Mouse (Mus musculus) MEL (cell line): ENCODE data around the gene Bscl2. TPM values are rescaled to one million over a fixed set of nuclear protein-coding genes. Genes with fewer than 3 reads are reported as not detected.

Experiments used
- DNase-seq: peaks from one replicate; pipeline ENCODE4 v3.0.0; 2011; ENCODE audit warnings: low read depth, low spot score
- H3K27ac ChIP-seq: 2 replicates; pipeline ENCODE4 v1.5.1; 2012; ENCODE audit warnings: low read depth, mild to moderate bottlenecking, control low read depth, low read length, moderate library complexity; ENCODE audit not compliant: control insufficient read depth
- H3K27me3 ChIP-seq, 2 experiments: fragments of 150-350 bp in 1 of 2; sonication (generic) in 1 of 2; 2 replicates each; pipeline ENCODE4 v1.6.1; 2012; ENCODE audit warnings: low read length in 2 of 2, mild to moderate bottlenecking in 2 of 2, improper control_type of control experiment in 1 of 2, moderate library complexity in 1 of 2; ENCODE audit not compliant: insufficient read depth in 2 of 2, control insufficient read depth in 1 of 2
- H3K36me3 ChIP-seq, 2 experiments: 2 replicates each; pipeline ENCODE4 v1.6.1; 2012 to 2014; ENCODE audit warnings: low read length in 2 of 2, improper control_type of control experiment in 1 of 2, inconsistent platforms in 1 of 2, mild to moderate bottlenecking in 1 of 2; ENCODE audit not compliant: insufficient read depth in 2 of 2, control insufficient read depth in 1 of 2
- H3K4me1 ChIP-seq, 2 experiments: fragments of 150-350 bp in 1 of 2; sonication (generic) in 1 of 2; 2 replicates each; pipeline ENCODE4 v1.6.1; 2012; ENCODE audit warnings: low read length in 2 of 2, improper control_type of control experiment in 1 of 2, mild to moderate bottlenecking in 1 of 2; ENCODE audit not compliant: insufficient read depth in 2 of 2, control insufficient read depth in 1 of 2
- H3K4me3 ChIP-seq, 2 experiments: fragments of 150-350 bp in 1 of 2; sonication (generic) in 1 of 2; 2 replicates each; pipeline ENCODE4 v1.5.1; 2012; ENCODE audit warnings: low read depth in 2 of 2, low read length in 2 of 2, mild to moderate bottlenecking in 2 of 2, moderate library complexity in 2 of 2, control low read depth in 1 of 2, improper control_type of control experiment in 1 of 2; ENCODE audit not compliant: control insufficient read depth in 1 of 2, insufficient read depth in 1 of 2
- H3K79me2 ChIP-seq: 2 replicates; pipeline ENCODE4 v1.6.1; 2012; ENCODE audit warnings: mild to moderate bottlenecking, low read length, moderate library complexity; ENCODE audit not compliant: control insufficient read depth, poor library complexity, insufficient read depth
- H3K9ac ChIP-seq: 2 replicates; pipeline ENCODE4 v1.6.1; 2012; ENCODE audit warnings: low read depth, mild to moderate bottlenecking, control low read depth, low read length, moderate library complexity; ENCODE audit not compliant: control insufficient read depth, poor library complexity, severe bottlenecking
- H3K9me3 ChIP-seq: fragments of 150-350 bp; sonication (generic); replicated peaks from 2 replicates; pipeline ENCODE4 v1.6.1; 2012; ENCODE audit warnings: mild to moderate bottlenecking, low read length, improper control_type of control experiment, moderate library complexity; ENCODE audit not compliant: insufficient read depth
- BHLHE40 ChIP-seq: IDR thresholded peaks from 2 replicates; pipeline ENCODE4 v1.6.1; 2012; ENCODE audit warnings: low read depth, mild to moderate bottlenecking, inconsistent platforms, low read length, improper control_type of control experiment, borderline replicate concordance
- CHD1 ChIP-seq: IDR thresholded peaks from 2 replicates; pipeline ENCODE4 v1.6.1; 2012; ENCODE audit warnings: low read depth, mild to moderate bottlenecking, inconsistent platforms, low read length, improper control_type of control experiment
- CHD2 ChIP-seq: IDR thresholded peaks from 2 replicates; pipeline ENCODE4 v1.6.1; 2011; ENCODE audit warnings: low read length, improper control_type of control experiment
- CTCF ChIP-seq, 3 experiments: IDR thresholded peaks in 2 of 3; conservative IDR thresholded peaks in 1 of 3; 2 replicates each; pipeline ENCODE4 v1.5.1; 2011 to 2012; ENCODE audit warnings: low read length in 3 of 3, low read depth in 2 of 3, mild to moderate bottlenecking in 2 of 3, improper control_type of control experiment in 1 of 3, inconsistent platforms in 1 of 3, mixed read lengths in 1 of 3, moderate library complexity in 1 of 3; ENCODE audit not compliant: control insufficient read depth in 1 of 3, insufficient read depth in 1 of 3, poor library complexity in 1 of 3, severe bottlenecking in 1 of 3
- E2F4 ChIP-seq: IDR thresholded peaks from 2 replicates; pipeline ENCODE4 v1.6.1; 2011; ENCODE audit warnings: low read depth, low read length, improper control_type of control experiment, borderline replicate concordance
- ELF1 ChIP-seq: IDR thresholded peaks from 2 replicates; pipeline ENCODE4 v1.6.1; 2014; ENCODE audit warnings: low read depth, mild to moderate bottlenecking, inconsistent platforms, low read length, improper control_type of control experiment, moderate library complexity
- EP300 ChIP-seq, 2 experiments: IDR thresholded peaks; 2 replicates each; pipeline ENCODE4 v1.6.1; 2011; ENCODE audit warnings: improper control_type of control experiment in 2 of 2, low read length in 2 of 2, low read depth in 1 of 2, mild to moderate bottlenecking in 1 of 2
- ETS1 ChIP-seq: IDR thresholded peaks from 2 replicates; pipeline ENCODE4 v1.6.1; 2012; ENCODE audit warnings: low read depth, mild to moderate bottlenecking, inconsistent platforms, low read length, improper control_type of control experiment, moderate library complexity
- HCFC1 ChIP-seq: IDR thresholded peaks from 2 replicates; pipeline ENCODE4 v1.6.1; 2012; ENCODE audit warnings: low read depth, mild to moderate bottlenecking, inconsistent platforms, low read length, improper control_type of control experiment, moderate library complexity
- MAX ChIP-seq: IDR thresholded peaks from 2 replicates; pipeline ENCODE4 v1.6.1; 2011; ENCODE audit warnings: low read length, improper control_type of control experiment
- MXI1 ChIP-seq: IDR thresholded peaks from 2 replicates; pipeline ENCODE4 v1.6.1; 2011; ENCODE audit warnings: mild to moderate bottlenecking, low read depth, low read length, improper control_type of control experiment
- MYB ChIP-seq: IDR thresholded peaks from 2 replicates; pipeline ENCODE4 v1.6.1; 2011; ENCODE audit warnings: mild to moderate bottlenecking, low read depth, low read length, improper control_type of control experiment
- MYC ChIP-seq: IDR thresholded peaks from 2 replicates; pipeline ENCODE4 v1.6.1; 2011; ENCODE audit warnings: low read depth, mild to moderate bottlenecking, low read length, improper control_type of control experiment, moderate library complexity
- NELFE ChIP-seq: IDR thresholded peaks from 2 replicates; pipeline ENCODE4 v1.6.1; 2011; ENCODE audit warnings: low read depth, low read length, improper control_type of control experiment
- POLR2AphosphoS5 ChIP-seq: IDR thresholded peaks from 2 replicates; pipeline ENCODE4 v1.6.1; 2012; ENCODE audit warnings: low read depth, borderline replicate concordance, mild to moderate bottlenecking, inconsistent platforms, low read length, moderate library complexity, mixed read lengths
- RAD21 ChIP-seq: IDR thresholded peaks from 2 replicates; pipeline ENCODE4 v1.6.1; 2011; ENCODE audit warnings: mild to moderate bottlenecking, low read depth, low read length, improper control_type of control experiment
- RCOR1 ChIP-seq: IDR thresholded peaks from 2 replicates; pipeline ENCODE4 v1.6.1; 2012; ENCODE audit warnings: low read depth, mild to moderate bottlenecking, inconsistent platforms, low read length, improper control_type of control experiment
- SMC3 ChIP-seq: IDR thresholded peaks from 2 replicates; pipeline ENCODE4 v1.6.1; 2011; ENCODE audit warnings: low read depth, low read length, improper control_type of control experiment
- TBP ChIP-seq: IDR thresholded peaks from 2 replicates; pipeline ENCODE4 v1.8.0; 2011; ENCODE audit warnings: low read depth, low read length, improper control_type of control experiment
- UBTF ChIP-seq: IDR thresholded peaks from 2 replicates; pipeline ENCODE4 v1.6.1; 2012; ENCODE audit warnings: low read depth, mild to moderate bottlenecking, inconsistent platforms, low read length, improper control_type of control experiment, moderate library complexity, borderline replicate concordance; ENCODE audit not compliant: insufficient read depth
- USF2 ChIP-seq, 2 experiments: IDR thresholded peaks; 2 replicates each; pipeline ENCODE4 v1.6.1; 2011 to 2012; ENCODE audit warnings: improper control_type of control experiment in 2 of 2, low read length in 2 of 2, borderline replicate concordance in 1 of 2, inconsistent platforms in 1 of 2, low read depth in 1 of 2, mild to moderate bottlenecking in 1 of 2; ENCODE audit not compliant: insufficient read depth in 1 of 2
- ZNF384 ChIP-seq: IDR thresholded peaks from 2 replicates; pipeline ENCODE4 v1.6.1; 2012; ENCODE audit warnings: low read depth, mild to moderate bottlenecking, inconsistent platforms, low read length, improper control_type of control experiment
- polyA plus RNA-seq, 2 experiments: library from polyadenylated mRNA; stranded (reverse) in 1 of 2; unstranded in 1 of 2; fragments of >175 nt in 1 of 2; fragments of >200 nt in 1 of 2; gene quantifications; 2 replicates each; pipeline versions ENCODE4 v1.2.1 to v1.2.4; 2012; ENCODE audit warnings: low replicate concordance in 2 of 2, low read depth in 1 of 2; ENCODE audit not compliant: insufficient read length in 2 of 2, insufficient read depth in 1 of 2, missing spikeins in 1 of 2
- total RNA-seq: library from RNA; depleted of rRNA; stranded (reverse); fragments of 300-350 nt; gene quantifications from 2 replicates; pipeline ENCODE4 v1.2.3, GENCODE M21; 2012

Gene Bscl2
- total and polyA plus RNA-seq, 3 experiments, result 26.0 to 51.3 TPM; not detected in 1

- TF ChIP-seq ELF1, result peak; percentile 71
- peak; percentile 94 for TF ChIP-seq TBP
- no peak for TF ChIP-seq SMC3
- TF ChIP-seq MAX, result peak; percentile 99
- peak; percentile 89 for TF ChIP-seq NELFE
- TF ChIP-seq CHD1, result peak; percentile 50; the same call in 1 of the 2 replicates
- no peak for TF ChIP-seq CTCF (IDR thresholded peaks at IDR 0.05 in 2 of 3, conservative IDR thresholded peaks at IDR 0.05 in 1 of 3; ENCODE audit: control insufficient read depth in 1 of 3, insufficient read depth in 1 of 3, low read depth in 2 of 3, low read length in 3 of 3, poor library complexity in 1 of 3, severe bottlenecking in 1 of 3)
- TF ChIP-seq RCOR1, result peak; percentile 14; the same call in 1 of the 2 replicates
- TF ChIP-seq HCFC1, result peak; percentile 92
- no peak for TF ChIP-seq MYB
- TF ChIP-seq UBTF, result 0 out of 2 replicates have a peak, but pooled peaks have one; percentile 18
- peak; percentile 96 for TF ChIP-seq ZNF384
- no peak; a peak in 2 of 4 replicates for TF ChIP-seq EP300 (IDR thresholded peaks at IDR 0.05; ENCODE audit: low read depth in 1 of 2, low read length in 2 of 2)
- peak; percentile 99 for TF ChIP-seq MYC
- peak; percentile 99 for TF ChIP-seq BHLHE40
- no peak for TF ChIP-seq RAD21
- TF ChIP-seq E2F4, result no peak
- peak; percentile 81 for TF ChIP-seq ETS1
These were observed 43.2 kb downstream of the Bscl2 start, which contains the start of gene Uqcc3 (continued) for GRCm38 (mm10) chr19:8880311-8881033.

GRCm38 (mm10) chr19:8881034-8881392 lies 43.7 kb downstream of the Bscl2 start:
- H3K9me3 ChIP-seq, result no peaks in the 10 kb centered on the region
- peak overlapping the region; percentile 62 to 82 for H3K4me3 ChIP-seq
- 0 out of 2 replicates have a peak overlapping the region, but pooled peaks have one; percentile 3 for H3K27ac ChIP-seq
- H3K79me2 ChIP-seq, result peaks cover 7% of the 10 kb centered on the region
- peaks cover 0 to 6% of the 10 kb centered on the region in 2 experiments; a peak in 3 of 4 replicates for H3K36me3 ChIP-seq
- H3K4me1 ChIP-seq, result 0 out of 4 replicates have a peak, but pooled peaks cover 0 to 2% of the 10 kb centered on the region in 2 experiments
- peak overlapping the region; percentile 77 for H3K9ac ChIP-seq
- no peak for DNase-seq
- TF ChIP-seq ZNF384, result 0 out of 2 replicates have a peak, but pooled peaks have one; percentile 4
- no peak for TF ChIP-seq USF2 (IDR thresholded peaks at IDR 0.05; ENCODE audit: borderline replicate concordance in 1 of 2, insufficient read depth in 1 of 2, low read depth in 1 of 2, low read length in 2 of 2)
- TF ChIP-seq UBTF, result no peak
- TF ChIP-seq CHD2, result no peak
- TF ChIP-seq ETS1, result no peak
- TF ChIP-seq MXI1, result no peak
- TF ChIP-seq POLR2AphosphoS5, result no peak
- H3K27me3 ChIP-seq, result no peaks in the 10 kb centered on the region
